In the genomic region with DNA sequence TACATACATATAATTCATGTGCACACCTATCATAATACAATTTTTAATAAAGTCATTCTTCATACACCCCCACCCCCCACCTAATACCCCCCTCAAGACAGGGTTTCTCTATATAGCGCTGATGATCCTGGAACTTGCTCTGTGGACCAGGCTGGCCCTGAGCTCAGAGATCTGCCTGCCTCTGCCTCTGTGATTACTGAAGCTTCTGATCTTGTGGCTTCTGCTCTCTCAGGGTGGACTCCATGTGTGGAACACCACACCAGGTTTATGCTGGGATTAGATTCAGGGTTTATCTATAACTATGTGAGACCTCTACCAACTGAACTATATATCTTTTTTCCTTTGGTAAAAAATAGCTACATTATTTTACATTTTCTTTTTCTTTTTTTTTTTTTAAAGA, we compare ENCODE assay signal across 22 mouse cellular contexts. TPM values are rescaled to one million over a fixed set of nuclear protein-coding genes. Genes with fewer than 3 reads are reported as not detected.
DNase-seq lines count a peak whose midpoint lies in the region; ATAC-seq and TF ChIP-seq lines count a peak whose summit lies in the region.
"Had no signal": no experiment of that assay in that cellular context is flagged by ENCODE, and none has a peak within 500 bp of the region (broad histone marks: within the 10 kb centered on the region; RNA-seq: fewer than 3 reads in every experiment).

No protein-coding gene starts in this region.

- no peak for DNase-seq in forebrain, postnatal 0 days
- peak; percentile 58 for DNase-seq in heart, adult 11 months
- peak; percentile 64 for DNase-seq in midbrain, embryonic 11.5 days (ENCODE audit: low spot score, missing footprints)
- DNase-seq in midbrain, embryonic 14.5 days: no peak
- DNase-seq: adrenal gland, adult 2 months; adrenal gland, adult 8-10 months; adrenal gland, postnatal 10 days; adrenal gland, postnatal 14 days; adrenal gland, postnatal 25 days; adrenal gland, postnatal 36 days; B cell, adult 2 months; cerebellum, adult 11 months; cerebellum, adult 11-12 months had no signal

- ATAC-seq in forebrain, embryonic 13.5 days: 0 out of 2 replicates have a peak, but pooled peaks have one; percentile 6
- no peak for ATAC-seq in forebrain, postnatal 0 days
- no peak for ATAC-seq in heart, embryonic 11.5 days (replicated peaks; ENCODE audit: insufficient number of reproducible peaks, low FRiP score, low TSS enrichment)
- ATAC-seq in hindbrain, embryonic 15.5 days (ENCODE audit: low FRiP score, low read depth): peak; percentile 61; the same call in 1 of the 2 replicates
- no peak for ATAC-seq in hindbrain, embryonic 12.5 days (ENCODE audit: low FRiP score)
- ATAC-seq in midbrain, embryonic 11.5 days (ENCODE audit: low FRiP score): no peak
- no peak for ATAC-seq in midbrain, embryonic 14.5 days (ENCODE audit: low FRiP score, low TSS enrichment)
- ATAC-seq: activated CD4-positive, CD25-positive, alpha-beta regulatory T cell, adult 4 months; CD4-positive, CD25-positive, alpha-beta regulatory T cell, adult 4 months; Patski had no signal

- TF ChIP-seq CTCF in forebrain, postnatal 0 days (IDR thresholded peaks at IDR 0.05; ENCODE audit: low read depth): no peak

- peaks cover 58% of the 10 kb centered on the region for H3K36me3 ChIP-seq in forebrain, embryonic 13.5 days (ENCODE audit: poor library complexity, severe bottlenecking)
- 0 out of 2 replicates have a peak, but pooled peaks cover 10% of the 10 kb centered on the region for H3K36me3 ChIP-seq in forebrain, postnatal 0 days (ENCODE audit: insufficient read depth)
- H3K36me3 ChIP-seq in heart, embryonic 11.5 days (ENCODE audit: control insufficient read depth, insufficient read depth, low read length): peaks cover 4% of the 10 kb centered on the region; the same call in 1 of the 2 replicates
- peaks cover 8% of the 10 kb centered on the region for H3K36me3 ChIP-seq in hindbrain, embryonic 15.5 days
- peaks cover 23% of the 10 kb centered on the region for H3K36me3 ChIP-seq in hindbrain, embryonic 12.5 days
- peaks cover 13% of the 10 kb centered on the region for H3K36me3 ChIP-seq in midbrain, embryonic 11.5 days (ENCODE audit: control insufficient read depth, insufficient read depth, low read length)
- H3K36me3 ChIP-seq in midbrain, embryonic 14.5 days (ENCODE audit: control insufficient read depth, insufficient read depth, low read length): peaks cover 17% of the 10 kb centered on the region

- no peak overlapping the region for H3K27ac ChIP-seq in forebrain, embryonic 13.5 days
- no peak overlapping the region for H3K27ac ChIP-seq in forebrain, postnatal 0 days (ENCODE audit: low read depth, low read length)
- H3K27ac ChIP-seq in heart, embryonic 11.5 days (ENCODE audit: low read depth, low read length): no peak overlapping the region
- H3K27ac ChIP-seq in hindbrain, embryonic 15.5 days (replicated peaks): no peak overlapping the region
- H3K27ac ChIP-seq in hindbrain, embryonic 12.5 days: no peak overlapping the region
- H3K27ac ChIP-seq in midbrain, embryonic 11.5 days (ENCODE audit: low read depth, low read length): no peak overlapping the region
- H3K27ac ChIP-seq in midbrain, embryonic 14.5 days (replicated peaks; ENCODE audit: low read depth, low read length): no peak overlapping the region

- 100% methylated on average over 1 of the region's 1 CpGs for WGBS in forebrain, embryonic 13.5 days
- 100% methylated on average over 1 of the region's 1 CpGs for WGBS in forebrain, postnatal 0 days
- WGBS in heart, embryonic 11.5 days (ENCODE audit: insufficient replicate concordance): 100% methylated on average over 1 of the region's 1 CpGs
- 95% methylated on average over 1 of the region's 1 CpGs for WGBS in hindbrain, embryonic 15.5 days
- WGBS in hindbrain, embryonic 12.5 days: 100% methylated on average over 1 of the region's 1 CpGs
- WGBS in midbrain, embryonic 11.5 days: 100% methylated on average over 1 of the region's 1 CpGs
- 100% methylated on average over 1 of the region's 1 CpGs for WGBS in midbrain, embryonic 14.5 days

- no peaks in the 10 kb centered on the region for H3K9me3 ChIP-seq in forebrain, embryonic 13.5 days (replicated peaks)
- no peaks in the 10 kb centered on the region for H3K9me3 ChIP-seq in forebrain, postnatal 0 days (ENCODE audit: low read length)
- H3K9me3 ChIP-seq in heart, embryonic 11.5 days (replicated peaks; ENCODE audit: control insufficient read depth, low read length): no peaks in the 10 kb centered on the region
- H3K9me3 ChIP-seq in hindbrain, embryonic 15.5 days: no peaks in the 10 kb centered on the region
- no peaks in the 10 kb centered on the region for H3K9me3 ChIP-seq in hindbrain, embryonic 12.5 days (replicated peaks)
- no peaks in the 10 kb centered on the region; the same call in 1 of the 2 replicates for H3K9me3 ChIP-seq in midbrain, embryonic 11.5 days (ENCODE audit: control insufficient read depth, low read length)
- no peaks in the 10 kb centered on the region for H3K9me3 ChIP-seq in midbrain, embryonic 14.5 days (ENCODE audit: control insufficient read depth, low read length)
- H3K9me3 ChIP-seq: G1E had no signal

- H3K27me3 ChIP-seq in forebrain, embryonic 13.5 days: no peaks in the 10 kb centered on the region
- no peaks in the 10 kb centered on the region for H3K27me3 ChIP-seq in forebrain, postnatal 0 days (ENCODE audit: insufficient read depth, low read length)
- no peaks in the 10 kb centered on the region for H3K27me3 ChIP-seq in heart, embryonic 11.5 days (ENCODE audit: control insufficient read depth, insufficient read depth, low read length)
- H3K27me3 ChIP-seq in hindbrain, embryonic 15.5 days: no peaks in the 10 kb centered on the region
- H3K27me3 ChIP-seq in hindbrain, embryonic 12.5 days: no peaks in the 10 kb centered on the region
- H3K27me3 ChIP-seq in midbrain, embryonic 11.5 days (ENCODE audit: control insufficient read depth, insufficient read depth, low read length): no peaks in the 10 kb centered on the region
- H3K27me3 ChIP-seq in midbrain, embryonic 14.5 days (ENCODE audit: control insufficient read depth, insufficient read depth, low read length): no peaks in the 10 kb centered on the region
- H3K27me3 ChIP-seq: CH12.LX, Patski had no signal

- H3K4me3 ChIP-seq in forebrain, embryonic 13.5 days: no peak overlapping the region
- no peak overlapping the region for H3K4me3 ChIP-seq in forebrain, postnatal 0 days (ENCODE audit: low read depth, low read length)
- no peak overlapping the region for H3K4me3 ChIP-seq in heart, embryonic 11.5 days (ENCODE audit: low read depth, low read length)
- H3K4me3 ChIP-seq in hindbrain, embryonic 15.5 days: no peak overlapping the region
- H3K4me3 ChIP-seq in hindbrain, embryonic 12.5 days: no peak overlapping the region
- H3K4me3 ChIP-seq in midbrain, embryonic 11.5 days (ENCODE audit: low read depth, low read length): no peak overlapping the region
- H3K4me3 ChIP-seq in midbrain, embryonic 14.5 days (replicated peaks; ENCODE audit: low read depth, low read length): no peak overlapping the region

- no peak overlapping the region for H3K9ac ChIP-seq in forebrain, embryonic 13.5 days
- H3K9ac ChIP-seq in forebrain, postnatal 0 days: no peak overlapping the region
- no peak overlapping the region for H3K9ac ChIP-seq in heart, embryonic 11.5 days (ENCODE audit: low read depth, low read length)
- no peak overlapping the region for H3K9ac ChIP-seq in hindbrain, embryonic 15.5 days
- no peak overlapping the region for H3K9ac ChIP-seq in hindbrain, embryonic 12.5 days
- H3K9ac ChIP-seq in midbrain, embryonic 11.5 days (ENCODE audit: low read length): no peak overlapping the region
- H3K9ac ChIP-seq in midbrain, embryonic 14.5 days (replicated peaks; ENCODE audit: low read length): no peak overlapping the region

- no peaks in the 10 kb centered on the region for H3K4me1 ChIP-seq in forebrain, embryonic 13.5 days
- no peaks in the 10 kb centered on the region for H3K4me1 ChIP-seq in forebrain, postnatal 0 days (ENCODE audit: insufficient read depth)
- no peaks in the 10 kb centered on the region for H3K4me1 ChIP-seq in heart, embryonic 11.5 days (ENCODE audit: control insufficient read depth, insufficient read depth, low read length)
- no peaks in the 10 kb centered on the region for H3K4me1 ChIP-seq in hindbrain, embryonic 15.5 days (replicated peaks)
- H3K4me1 ChIP-seq in hindbrain, embryonic 12.5 days: no peaks in the 10 kb centered on the region
- H3K4me1 ChIP-seq in midbrain, embryonic 11.5 days (ENCODE audit: control insufficient read depth, insufficient read depth, low read length): no peaks in the 10 kb centered on the region
- H3K4me1 ChIP-seq in midbrain, embryonic 14.5 days (ENCODE audit: control insufficient read depth, insufficient read depth, low read length): no peaks in the 10 kb centered on the region

- no peak overlapping the region for H3K4me2 ChIP-seq in forebrain, embryonic 13.5 days
- H3K4me2 ChIP-seq in forebrain, postnatal 0 days (ENCODE audit: low read depth): no peak overlapping the region
- H3K4me2 ChIP-seq in heart, embryonic 11.5 days: no peak overlapping the region
- H3K4me2 ChIP-seq in hindbrain, embryonic 15.5 days: no peak overlapping the region
- H3K4me2 ChIP-seq in hindbrain, embryonic 12.5 days (replicated peaks): no peak overlapping the region
- H3K4me2 ChIP-seq in midbrain, embryonic 11.5 days: no peak overlapping the region
- no peak overlapping the region for H3K4me2 ChIP-seq in midbrain, embryonic 14.5 days (ENCODE audit: low read length)

RNA-seq across cellular contexts. Expression of gene Zmym2, which starts 10.1 kb away (rescaled TPM):
- polyA plus RNA-seq in forebrain, embryonic 13.5 days (2015; fragmentation: Nextera tagmentation; extraction: Ambion mirVana): 77.8 and 78.3 TPM in 2 replicates
- total RNA-seq in forebrain, postnatal 0 days (2014; rRNA removed): 55.5 and 79.9 TPM in 2 replicates
- polyA plus RNA-seq in forebrain, postnatal 0 days (2015; fragmentation: Nextera tagmentation; extraction: Ambion mirVana): 24.2 and 29.9 TPM in 2 replicates
- 32.0 and 33.6 TPM in 2 replicates for polyA plus RNA-seq in heart, embryonic 11.5 days (2014; fragmentation: Nextera tagmentation; extraction: Ambion mirVana)
- 47.5 and 56.7 TPM in 2 replicates for polyA plus RNA-seq in hindbrain, embryonic 15.5 days (2015; fragmentation: Nextera tagmentation; extraction: Ambion mirVana)
- polyA plus RNA-seq in hindbrain, embryonic 12.5 days (2016; fragmentation: Nextera tagmentation; extraction: Ambion mirVana): 89.1 and 89.5 TPM in 2 replicates
- 62.5 and 63.3 TPM in 2 replicates for polyA plus RNA-seq in midbrain, embryonic 11.5 days (2014; fragmentation: Nextera tagmentation; extraction: Ambion mirVana)
- polyA plus RNA-seq in midbrain, embryonic 14.5 days (2014; fragmentation: Nextera tagmentation; extraction: Ambion mirVana): 61.3 and 68.7 TPM in 2 replicates

Comparison
In these comparisons a context has a peak if more than half of its experiments do, and no peak if none do; other contexts are left out.
1. ATAC-seq: peak in forebrain, embryonic 13.5 days (single experiment) and hindbrain, embryonic 15.5 days (single experiment); none in forebrain, postnatal 0 days (single experiment), heart, embryonic 11.5 days (single experiment), hindbrain, embryonic 12.5 days (single experiment), midbrain, embryonic 11.5 days (single experiment) and midbrain, embryonic 14.5 days (single experiment).
2. DNase-seq: peak in heart, adult 11 months (single experiment) and midbrain, embryonic 11.5 days (single experiment); none in forebrain, postnatal 0 days (single experiment) and midbrain, embryonic 14.5 days (single experiment).